Mouse (Mus musculus) stomach, embryonic 14.5 days (tissue): ENCODE data around the gene Olfr138. TPM values are rescaled to one million over a fixed set of nuclear protein-coding genes. Genes with fewer than 3 reads are reported as not detected.

Experiments used
- ATAC-seq: fragments of 200-750 bp; cut with Nextera tagmentation; 2 replicates; pipeline ENCODE4 v1.8.0; 2017; ENCODE audit warnings: low read depth, moderate TSS enrichment; ENCODE audit not compliant: insufficient number of reproducible peaks, insufficient read depth, low FRiP score
- H3K27ac ChIP-seq: fragments of 300-500 bp; sonication (generic); 2 replicates; pipeline ENCODE4 v1.5.1; 2014; ENCODE audit warnings: mild to moderate bottlenecking, low read length, moderate library complexity, mixed read lengths
- H3K27me3 ChIP-seq: fragments of 300-500 bp; sonication (generic); 2 replicates; pipeline ENCODE4 v1.6.1; 2014; ENCODE audit warnings: low read length, control low read depth, mixed read lengths; ENCODE audit not compliant: control insufficient read depth, insufficient read depth
- H3K36me3 ChIP-seq: fragments of 300-500 bp; sonication (generic); 2 replicates; pipeline ENCODE4 v1.6.1; 2014; ENCODE audit warnings: mild to moderate bottlenecking, control low read depth, low read length, moderate library complexity, mixed read lengths; ENCODE audit not compliant: control insufficient read depth, insufficient read depth
- H3K4me1 ChIP-seq: fragments of 300-500 bp; sonication (generic); 2 replicates; pipeline ENCODE4 v1.6.1; 2014; ENCODE audit warnings: low read length, control low read depth, mixed read lengths; ENCODE audit not compliant: control insufficient read depth, insufficient read depth
- H3K4me2 ChIP-seq: fragments of 300-500 bp; sonication (generic); replicated peaks from 2 replicates; pipeline ENCODE4 v1.6.1; 2014; ENCODE audit warnings: low read depth, low read length, control low read depth
- H3K4me3 ChIP-seq: fragments of 300-500 bp; sonication (generic); 2 replicates; pipeline ENCODE4 v1.5.1; 2014; ENCODE audit warnings: low read depth, low read length, control low read depth
- H3K9ac ChIP-seq: fragments of 300-500 bp; sonication (generic); replicated peaks from 2 replicates; pipeline ENCODE4 v1.6.1; 2014; ENCODE audit warnings: low read depth, mild to moderate bottlenecking, control low read depth, low read length, moderate library complexity, mixed read lengths
- H3K9me3 ChIP-seq: fragments of 300-500 bp; sonication (generic); 2 replicates; pipeline ENCODE4 v1.6.1; 2016; ENCODE audit warnings: low read depth, low read length, control low read depth; ENCODE audit not compliant: control insufficient read depth
- WGBS: fragments of 180-500 bp; shearing (Covaris S2); extraction: QIAGEN DNeasy Blood & Tissue Kit; methylation state at CpG from one replicate; pipeline ENCODE4 v1.1.7; 2014; 5-methylcytosine and 5-hydroxymethylcytosine counted together
- polyA plus RNA-seq: library from polyadenylated mRNA; unstranded; fragments of >200 nt; fragmentation: Nextera tagmentation; extraction: Ambion mirVana; gene quantifications from 2 replicates; pipeline ENCODE4 v1.2.1, GENCODE M21; 2014

Gene Olfr138
- polyA plus RNA-seq, result not detected in 2 replicates

DNA sequence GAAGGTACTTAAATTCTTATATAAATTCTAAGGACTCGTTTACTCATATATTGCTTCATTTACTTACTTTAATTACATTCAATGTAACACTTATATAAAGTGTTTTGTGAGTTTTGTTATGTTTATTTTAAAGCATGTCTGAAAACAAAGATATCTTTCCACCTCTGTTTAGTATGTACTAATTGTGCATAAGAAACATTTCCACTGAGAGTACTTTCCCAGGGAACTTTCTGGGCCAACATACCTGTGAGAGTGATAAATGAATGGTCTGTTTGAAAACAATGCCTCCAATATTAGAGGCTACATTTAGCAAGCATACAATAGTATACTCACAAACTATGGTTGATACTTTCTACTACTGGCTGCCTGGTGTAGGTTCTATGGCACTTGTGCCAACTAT is at the start of gene Olfr138:
Olfr138 (plus strand) TSS at position 301 of the 400 bp plus-strand sequence.
- no peaks in the 10 kb centered on the region for H3K9me3 ChIP-seq
- H3K4me2 ChIP-seq, result no peak within 1 kb of the TSS
- H3K4me1 ChIP-seq, result no peaks in the 10 kb centered on the region
- 74% methylated on average over 1 of the region's 1 CpGs for WGBS
- H3K4me3 ChIP-seq, result no peak within 1 kb of the TSS
- no peaks in the 10 kb centered on the region for H3K36me3 ChIP-seq
- ATAC-seq, result no peak
- no peak within 1 kb of the TSS for H3K9ac ChIP-seq
- H3K27me3 ChIP-seq, result no peaks in the 10 kb centered on the region
- no peak within 1 kb of the TSS for H3K27ac ChIP-seq

DNA sequence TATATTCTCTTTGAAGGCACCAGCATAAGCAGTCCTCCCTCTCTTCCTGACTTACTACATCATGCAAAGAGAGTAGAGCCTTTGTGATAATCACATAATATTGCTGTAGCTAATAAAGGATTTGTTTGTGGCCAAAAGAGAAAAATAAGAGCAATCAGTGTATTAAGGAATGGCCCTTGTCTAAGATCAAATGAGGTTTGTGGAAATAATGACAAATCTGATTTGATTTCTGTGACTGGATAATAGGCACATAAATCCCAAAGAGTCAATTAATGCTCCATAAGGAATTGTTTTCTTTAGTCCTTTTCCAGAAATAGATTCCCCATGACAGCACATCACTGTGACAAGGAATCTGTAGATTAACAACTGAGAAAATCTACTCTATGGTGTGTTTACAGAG is 46.6 kb downstream of the Olfr138 start, which contains the start of gene Olfr137:
Olfr137 (minus strand) TSS at position 101 of the 400 bp plus-strand sequence.
- no peaks in the 10 kb centered on the region for H3K36me3 ChIP-seq
- no peaks in the 10 kb centered on the region for H3K27me3 ChIP-seq
- H3K4me2 ChIP-seq, result no peak within 1 kb of the TSS
- H3K4me3 ChIP-seq, result no peak within 1 kb of the TSS
- H3K4me1 ChIP-seq, result no peaks in the 10 kb centered on the region
- no peak for ATAC-seq
- no peak within 1 kb of the TSS for H3K27ac ChIP-seq
- peaks cover 4% of the 10 kb centered on the region; the same call in 1 of the 2 replicates for H3K9me3 ChIP-seq
- no peak within 1 kb of the TSS for H3K9ac ChIP-seq

Other genes with a start within 250 kb of the Olfr138 start
- not detected in 2 replicates for gene Olfr129, start 201.0 kb upstream of the Olfr138 start, polyA plus RNA-seq
- not detected in 2 replicates for gene Olfr130, start 197.1 kb upstream of the Olfr138 start, polyA plus RNA-seq
- gene Olfr131, start 172.3 kb upstream of the Olfr138 start, polyA plus RNA-seq, result not detected in 2 replicates
- gene Olfr132, start 126.5 kb upstream of the Olfr138 start, polyA plus RNA-seq, result not detected in 2 replicates
- gene Olfr133, start 115.8 kb upstream of the Olfr138 start, polyA plus RNA-seq, result not detected in 2 replicates
- gene Olfr134, start 89.6 kb upstream of the Olfr138 start, polyA plus RNA-seq, result not detected in 2 replicates
- gene Olfr135, start 56.7 kb upstream of the Olfr138 start, polyA plus RNA-seq, result not detected in 2 replicates
- gene Olfr137, start 46.5 kb downstream of the Olfr138 start, polyA plus RNA-seq, result not detected in 2 replicates
- not detected in 2 replicates for gene Olfr136, start 68.8 kb downstream of the Olfr138 start, polyA plus RNA-seq
- gene Esp36, start 159.2 kb downstream of the Olfr138 start, polyA plus RNA-seq, result not detected in 2 replicates